Mouse (Mus musculus) myocyte (in vitro differentiated cells): Measurements from ENCODE around the gene Slc16a14.

ENCODE experiments used
- E2F4 ChIP-seq: IDR thresholded peaks from one replicate; pipeline ENCODE4 v1.6.1; 2011; ENCODE audit warnings: mild to moderate bottlenecking, control low read depth, moderate library complexity; ENCODE audit not compliant: insufficient read depth
- MAX ChIP-seq: IDR thresholded peaks from one replicate; pipeline ENCODE4 v1.6.1; 2011; ENCODE audit warnings: low read depth, mild to moderate bottlenecking, control low read depth
- MYOD1 ChIP-seq, 3 experiments: IDR thresholded peaks; one replicate each; pipeline ENCODE4 v1.6.1; 2011; ENCODE audit warnings: control low read depth in 2 of 3, low read depth in 2 of 3, mild to moderate bottlenecking in 2 of 3, moderate library complexity in 1 of 3; ENCODE audit not compliant: insufficient read length in 2 of 3, control insufficient read depth in 1 of 3
- MYOG ChIP-seq, 3 experiments: IDR thresholded peaks; one replicate each; pipeline ENCODE4 v1.6.1; 2011; ENCODE audit warnings: control low read depth in 2 of 3, low read depth in 2 of 3, mild to moderate bottlenecking in 2 of 3; ENCODE audit not compliant: insufficient read length in 2 of 3, control insufficient read depth in 1 of 3, insufficient read depth in 1 of 3
- POLR2A ChIP-seq: IDR thresholded peaks from one replicate; pipeline ENCODE4 v1.6.1; 2011; ENCODE audit warnings: low read depth, mild to moderate bottlenecking, control low read depth, moderate library complexity; ENCODE audit not compliant: insufficient read length
- POLR2AphosphoS2 ChIP-seq: IDR thresholded peaks from one replicate; pipeline ENCODE4 v1.6.1; 2011; ENCODE audit warnings: low read depth, control low read depth; ENCODE audit not compliant: insufficient read length
- REST ChIP-seq: IDR thresholded peaks from one replicate; pipeline ENCODE4 v1.6.1; 2011; ENCODE audit warnings: mild to moderate bottlenecking, control low read depth, moderate library complexity; ENCODE audit not compliant: insufficient read depth, insufficient read length
- SRF ChIP-seq: IDR thresholded peaks from one replicate; pipeline ENCODE4 v1.6.1; 2011; ENCODE audit warnings: low read depth; ENCODE audit not compliant: control insufficient read depth, insufficient read length
- TCF12 ChIP-seq: IDR thresholded peaks from one replicate; pipeline ENCODE4 v1.6.1; 2011; ENCODE audit warnings: mild to moderate bottlenecking, control low read depth; ENCODE audit not compliant: poor library complexity, insufficient read depth, severe bottlenecking
- TCF3 ChIP-seq: IDR thresholded peaks from one replicate; pipeline ENCODE4 v1.6.1; 2011; ENCODE audit warnings: low read depth, control low read depth; ENCODE audit not compliant: insufficient read length
- USF1 ChIP-seq: IDR thresholded peaks from one replicate; pipeline ENCODE4 v1.6.1; 2011; ENCODE audit warnings: low read depth, mild to moderate bottlenecking, control low read depth, moderate library complexity

- TF ChIP-seq POLR2A (no peak), POLR2AphosphoS2 (no peak), MYOD1 (IDR thresholded peaks at IDR 0.05; ENCODE audit: control insufficient read depth in 1 of 3, insufficient read length in 2 of 3, low read depth in 2 of 3) (no peak), TCF3 (no peak), MAX (no peak), USF1 (no peak), TCF12 (no peak), SRF (no peak), MYOG (IDR thresholded peaks at IDR 0.05; ENCODE audit: control insufficient read depth in 1 of 3, insufficient read depth in 1 of 3, insufficient read length in 2 of 3, low read depth in 2 of 3) (no peak), E2F4 (no peak), REST (no peak)
Measured at GRCm38 (mm10) chr1:84939466-84939865, 4.5 kb upstream of the Slc16a14 start.
